Mouse (Mus musculus) liver, adult 10 weeks (tissue): ENCODE results near the gene Eef1a1. TPM values are rescaled to one million over a fixed set of nuclear protein-coding genes. Genes with fewer than 3 reads are reported as not detected.

ENCODE experiments used
- polyA plus RNA-seq: library from polyadenylated mRNA; stranded (reverse); fragments of 350-450 nt; fragmentation: Illumina TruSeq; extraction: RNeasy Lipid Tissue Mini Kit (QIAGEN cat#74804); gene quantifications from one replicate; pipeline ENCODE4 v1.2.3, GENCODE M21; 2014; ENCODE audit warnings: low read depth, low replicate concordance

Eef1a1 gene
- polyA plus RNA-seq: 3,578 TPM

GRCm38 (mm10) chr9:78488890-78489420, at the start of gene Eef1a1:
TSS of gene Eef1a1 (minus strand) at chr9:78489151.

GRCm38 (mm10) chr9:78447973-78448873, 40.7 kb downstream of the Eef1a1 start, which contains the start of the genes Mto1 and Gm17324:
TSS of gene Mto1 (plus strand) at chr9:78448208.
TSS of gene Gm17324 (minus strand) at chr9:78448786.

GRCm38 (mm10) chr9:78442579-78443392, 46.2 kb downstream of the Eef1a1 start, which contains the start of gene Cgas:
TSS of gene Cgas (minus strand) at chr9:78443237.

Other genes starting within 250 kb of the Eef1a1 start
- 1.8 TPM for gene Gm3776, start 232.0 kb downstream of the Eef1a1 start, polyA plus RNA-seq
- 0.85 TPM for gene Gm10639, start 199.2 kb downstream of the Eef1a1 start, polyA plus RNA-seq
- not detected for gene Omt2a, start 174.4 kb downstream of the Eef1a1 start, polyA plus RNA-seq
- gene Omt2b, start 161.6 kb downstream of the Eef1a1 start, polyA plus RNA-seq: not detected
- 236 TPM for gene Gsta2, start 133.4 kb downstream of the Eef1a1 start, polyA plus RNA-seq
- not detected for gene Dppa5a, start 121.0 kb downstream of the Eef1a1 start, polyA plus RNA-seq
- not detected for gene Ooep, start 110.4 kb downstream of the Eef1a1 start, polyA plus RNA-seq
- not detected for gene Ddx43, start 93.4 kb downstream of the Eef1a1 start, polyA plus RNA-seq
- gene Cgas, start 45.9 kb downstream of the Eef1a1 start, polyA plus RNA-seq: 0.45 TPM
- 15.4 TPM for gene Mto1, start 40.9 kb downstream of the Eef1a1 start, polyA plus RNA-seq
- gene Gm17324, start 40.4 kb downstream of the Eef1a1 start, polyA plus RNA-seq: not detected
- gene Slc17a5, start 98.9 kb upstream of the Eef1a1 start, polyA plus RNA-seq: 20.1 TPM
- gene Cd109, start 126.4 kb upstream of the Eef1a1 start, polyA plus RNA-seq: not detected